Mouse (Mus musculus): ENCODE data around the gene Fkbp11. TPM values are rescaled to one million over a fixed set of nuclear protein-coding genes. Genes with fewer than 3 reads are reported as not detected.
A peak's percentile ranks its signal among the peaks of the same experiment; 100 is the strongest.

Gene Fkbp11
- total RNA-seq, 4 experiments from 2014 or later, result 5.6 to 9.4 (median 7.7) TPM

DNA sequence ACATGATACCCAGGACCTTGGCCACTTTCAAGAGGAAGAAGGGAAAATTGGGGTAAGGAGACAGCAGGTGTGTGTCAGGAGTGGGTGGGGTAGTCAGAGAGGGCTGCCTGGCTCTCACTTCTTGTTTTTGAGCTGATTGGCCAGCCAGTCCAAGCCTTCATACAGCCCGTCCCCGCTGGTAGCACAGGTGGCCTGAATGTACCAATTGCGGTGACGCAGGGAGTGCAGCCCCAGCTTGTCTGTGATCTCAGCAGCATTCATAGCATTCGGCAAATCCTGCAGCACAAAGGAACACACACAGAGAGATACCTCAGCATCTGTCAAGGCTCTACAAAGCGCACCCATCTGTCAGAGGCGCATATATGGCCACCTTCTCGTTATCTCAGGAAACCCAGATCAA lies 12.2 kb upstream of the Fkbp11 start:
- no peak for DNase-seq (ENCODE audit: low spot score)

DNA sequence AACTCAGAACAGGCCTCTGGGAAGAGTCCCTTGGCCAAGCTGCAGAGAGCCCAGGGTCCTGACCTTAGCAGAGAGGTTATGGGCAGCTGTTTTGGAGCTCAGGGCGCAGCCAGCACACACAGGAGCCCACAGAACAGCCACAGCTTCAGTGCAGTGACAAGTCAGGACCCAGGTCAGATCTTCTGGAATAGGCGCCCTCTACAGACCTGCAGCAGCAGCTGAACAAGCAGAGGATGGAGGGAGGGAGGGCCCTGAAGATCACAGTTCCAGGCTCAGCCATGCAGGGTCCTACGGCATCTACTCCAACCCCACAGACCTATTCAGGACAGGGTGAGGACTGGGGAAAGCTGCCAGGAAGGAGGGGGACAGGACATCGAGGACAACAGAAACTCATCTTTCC lies 10.8 kb upstream of the Fkbp11 start:
- DNase-seq (ENCODE audit: low spot score), result no peak

DNA sequence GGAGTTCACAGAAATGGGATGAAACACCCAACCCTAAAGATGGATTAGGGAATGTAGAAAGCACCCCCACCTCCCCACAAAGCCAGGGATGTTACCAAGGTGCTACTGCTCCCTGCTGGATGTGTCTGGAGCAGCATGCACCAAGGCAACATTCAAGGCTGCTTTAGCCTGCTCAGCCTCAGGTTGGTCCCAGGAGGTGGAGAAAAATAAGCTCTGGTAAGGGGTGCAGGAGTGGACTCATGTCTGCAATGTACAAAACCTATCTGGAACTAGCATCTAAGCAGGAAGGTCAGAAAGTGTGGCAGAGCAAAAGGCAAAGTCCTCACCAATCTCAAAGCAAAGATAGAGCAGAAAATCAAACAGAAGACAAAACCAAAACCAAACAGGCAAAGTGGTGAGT lies 9.9 kb upstream of the Fkbp11 start:
- DNase-seq (ENCODE audit: low spot score), result no peak

DNA sequence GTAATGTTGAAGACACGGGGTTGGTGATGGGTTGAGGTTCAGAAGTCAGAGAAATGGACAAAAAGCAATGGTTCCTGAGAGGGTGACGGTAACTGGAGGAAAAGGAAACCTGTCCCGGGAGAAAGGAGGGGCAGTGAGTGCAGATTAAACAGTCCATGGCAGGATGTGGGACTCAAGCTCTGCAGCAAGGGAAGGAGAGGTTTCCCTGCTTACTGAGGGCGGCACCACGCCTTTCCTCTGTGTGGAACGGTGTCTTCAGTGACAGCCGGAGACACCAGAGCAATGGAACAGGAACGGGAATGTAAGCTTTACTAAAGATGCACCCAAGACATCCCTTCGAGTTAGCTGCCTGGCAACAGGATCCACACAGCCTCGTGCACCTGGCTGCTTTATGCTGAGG lies 8.5 kb upstream of the Fkbp11 start:
- DNase-seq (ENCODE audit: low spot score), result no peak

- DNase-seq (ENCODE audit: low spot score), result no peak
Measured at GRCm38 (mm10) chr15:98733976-98734566, 6.1 kb upstream of the Fkbp11 start.

DNA sequence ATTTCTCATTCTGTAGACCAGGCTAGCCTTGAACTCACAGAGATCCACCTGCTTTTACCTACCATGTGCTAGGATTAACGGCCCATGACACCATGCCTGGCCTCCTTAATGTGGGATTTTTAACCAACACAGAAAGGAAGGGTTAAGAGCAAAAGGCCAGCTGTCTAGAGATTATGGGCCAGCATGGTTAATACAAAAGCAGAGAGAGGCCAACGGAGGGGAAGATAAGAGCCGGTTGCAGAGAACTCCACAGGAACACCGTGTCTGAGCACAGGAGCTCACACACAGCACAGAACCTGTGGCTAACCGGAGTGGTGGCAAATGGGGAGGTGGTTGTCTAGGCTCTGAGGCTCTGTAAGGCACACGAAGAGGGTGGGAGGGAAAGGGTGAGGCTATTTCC lies 5.4 kb upstream of the Fkbp11 start:
- DNase-seq (ENCODE audit: low spot score), result no peak

- DNase-seq (ENCODE audit: low spot score), result no peak
Measured at GRCm38 (mm10) chr15:98732006-98732531, 4.1 kb upstream of the Fkbp11 start.

- DNase-seq (ENCODE audit: low spot score), result no peak
Measured at GRCm38 (mm10) chr15:98730790-98731189, 2.8 kb upstream of the Fkbp11 start.

- DNase-seq (ENCODE audit: low spot score), result no peak
Measured at GRCm38 (mm10) chr15:98729791-98730545, 2.0 kb upstream of the Fkbp11 start.

GRCm38 (mm10) chr15:98728366-98728765 lies 368 bp upstream of the Fkbp11 start:
- DNase-seq (ENCODE audit: low spot score), result no peak

GRCm38 (mm10) chr15:98726746-98727145 lies 1.3 kb downstream of the Fkbp11 start:
- DNase-seq (ENCODE audit: low spot score), result no peak

GRCm38 (mm10) chr15:98726079-98726478 lies 1.9 kb downstream of the Fkbp11 start:
- DNase-seq (ENCODE audit: low spot score), result no peak

- DNase-seq (ENCODE audit: low spot score), result no peak
Measured at GRCm38 (mm10) chr15:98724441-98724840, 3.6 kb downstream of the Fkbp11 start.

GRCm38 (mm10) chr15:98722854-98723253 lies 5.1 kb downstream of the Fkbp11 start:
- no peak for DNase-seq (ENCODE audit: low spot score)

DNA sequence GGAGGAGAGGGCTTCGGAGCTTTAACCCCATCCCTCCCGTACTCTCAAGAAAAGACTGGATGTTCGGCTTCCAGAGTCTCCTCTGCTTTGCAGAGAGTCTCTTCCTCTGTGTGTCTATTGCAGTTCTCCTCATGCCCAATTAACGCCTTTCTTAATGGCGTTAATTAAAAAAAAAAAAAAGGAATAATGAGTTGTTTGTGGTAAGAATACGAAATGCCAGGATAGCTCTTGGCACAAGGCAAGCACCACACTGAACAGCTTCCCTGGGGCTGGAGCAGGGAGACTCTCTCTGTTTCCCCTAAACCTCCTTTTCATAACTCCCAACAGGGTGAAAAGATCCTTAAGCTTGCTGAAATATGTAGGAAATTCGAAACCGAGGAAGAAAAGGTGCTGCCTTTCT lies 5.8 kb downstream of the Fkbp11 start:
- DNase-seq (ENCODE audit: low spot score), result no peak

GRCm38 (mm10) chr15:98717301-98717700 lies 10.7 kb downstream of the Fkbp11 start:
- no peak for DNase-seq (ENCODE audit: low spot score)

DNA sequence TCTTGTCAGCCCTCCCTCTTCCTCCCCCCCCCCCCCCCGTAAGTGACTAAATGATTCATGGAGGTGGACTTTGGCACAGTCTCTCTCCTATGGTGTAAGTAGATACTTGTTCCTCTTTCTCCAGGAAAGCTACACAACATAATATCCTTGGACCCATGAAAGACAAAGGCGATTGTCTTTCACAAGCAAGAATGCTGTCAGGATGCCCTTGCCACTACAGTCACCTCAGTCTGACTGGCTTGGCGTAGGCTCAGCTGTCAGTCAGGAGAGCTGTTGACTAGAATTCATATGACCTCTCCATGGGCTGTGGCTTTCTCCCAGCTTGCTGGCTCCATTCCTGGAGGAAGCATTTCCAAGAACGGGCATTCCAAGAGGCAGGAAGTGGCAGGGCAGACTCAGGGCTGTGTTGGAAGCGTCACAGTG lies 13.8 kb downstream of the Fkbp11 start:
- DNase-seq (ENCODE audit: low spot score), result peak; percentile 58

GRCm38 (mm10) chr15:98710442-98710841 lies 17.6 kb downstream of the Fkbp11 start:
- no peak for DNase-seq (ENCODE audit: low spot score)

DNA sequence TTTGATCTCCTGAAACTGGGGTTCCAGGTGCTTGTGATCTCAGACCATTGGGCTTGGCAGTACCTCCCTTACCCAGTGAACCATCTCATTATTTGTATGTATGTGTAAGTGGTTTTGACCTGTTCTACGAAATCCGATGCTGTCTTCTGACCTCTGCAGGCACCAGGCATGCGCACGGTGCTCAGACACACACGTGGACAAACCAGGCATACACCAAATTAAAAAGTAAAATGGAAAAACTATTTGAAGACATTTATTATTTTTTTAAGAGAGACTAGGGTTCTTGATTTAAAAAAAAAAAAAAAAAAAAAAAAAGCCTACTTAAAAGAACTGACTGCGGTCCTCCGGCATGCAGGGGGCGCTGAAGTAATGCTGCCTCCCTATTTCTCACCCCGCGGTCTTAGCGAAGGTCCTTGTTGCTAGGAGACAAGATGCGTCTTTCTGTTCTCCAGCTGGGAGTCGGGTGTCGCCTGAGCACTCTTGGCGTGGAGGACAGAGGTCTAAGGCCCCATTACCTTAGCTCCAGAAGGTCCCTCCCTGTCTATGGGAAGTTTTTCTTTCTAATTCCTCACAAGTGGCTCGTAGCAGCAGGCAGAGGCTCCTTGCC lies 20.1 kb downstream of the Fkbp11 start, which contains the start of gene Ccdc65:
Gene Ccdc65, plus strand, starts transcription at position 442 of the 607 bp plus-strand sequence.
- DNase-seq (ENCODE audit: low spot score), result peak; percentile 84

GRCm38 (mm10) chr15:98704312-98704711 lies 23.7 kb downstream of the Fkbp11 start:
- DNase-seq (ENCODE audit: low spot score), result no peak

DNA sequence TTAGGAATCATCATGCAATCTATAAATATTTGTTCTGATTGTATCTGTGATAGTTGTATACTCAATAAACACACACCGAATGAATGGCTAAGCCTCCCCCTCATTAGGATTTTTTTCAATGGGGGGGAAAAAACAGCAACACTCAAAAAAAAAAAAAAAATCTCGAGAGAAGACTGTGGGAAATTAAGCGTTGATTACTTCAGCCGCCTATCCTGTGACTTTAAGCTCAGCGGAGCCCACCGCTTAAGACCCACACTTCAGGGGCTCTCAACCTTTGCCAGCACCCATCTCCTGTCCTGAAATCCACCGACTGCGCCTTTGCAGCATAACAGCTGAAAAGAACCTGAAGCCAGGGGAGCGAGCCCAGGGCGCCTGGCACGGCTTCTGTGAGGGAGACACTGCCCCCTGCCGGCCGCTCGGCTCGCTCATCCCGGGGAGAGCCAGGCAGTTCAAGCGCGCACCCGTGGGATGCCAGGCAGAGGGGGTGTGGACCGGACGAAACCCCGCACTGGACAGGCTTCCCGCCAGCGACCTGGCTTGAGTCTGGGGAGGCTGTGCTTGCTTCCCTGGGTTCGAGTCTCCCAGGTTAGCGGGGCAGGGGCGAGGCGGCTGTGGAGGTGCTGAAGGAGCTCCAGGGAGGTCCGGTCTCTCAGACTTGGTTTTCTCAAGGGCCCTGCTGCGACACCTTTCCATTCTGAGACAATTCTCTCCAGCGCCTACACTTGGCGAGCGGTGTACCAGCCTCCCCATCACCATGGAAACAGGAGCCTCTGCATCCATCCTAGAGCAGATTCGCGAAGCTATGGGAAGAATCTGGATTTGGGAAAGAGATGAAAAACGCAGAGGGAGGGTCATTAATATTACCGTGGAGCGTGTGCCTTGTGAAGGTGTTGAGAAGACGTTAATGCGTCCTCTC lies 28.6 kb downstream of the Fkbp11 start:
- DNase-seq (ENCODE audit: low spot score), result peak; percentile 79

GRCm38 (mm10) chr15:98696216-98696615 lies 31.8 kb downstream of the Fkbp11 start:
- DNase-seq (ENCODE audit: low spot score), result no peak
